Mouse (Mus musculus): ENCODE results near the gene Ttc26. TPM values are rescaled to one million over a fixed set of nuclear protein-coding genes. Genes with fewer than 3 reads are reported as not detected.
"Not testable (repeated sequence)": the region's sequence is repeated elsewhere in the genome, so short reads cannot be mapped to it uniquely, and the experiment has no call there.

The Ttc26 gene
- polyA plus RNA-seq, 1 experiment from 2014 or later = 1.0 TPM

GRCm38 (mm10) chr6:38356661-38357433, 24.4 kb upstream of the Ttc26 start:
- not testable (repeated sequence) for DNase-seq (ENCODE audit: low spot score)

GRCm38 (mm10) chr6:38357603-38358252, 23.5 kb upstream of the Ttc26 start:
- DNase-seq (ENCODE audit: low spot score) = no peak

GRCm38 (mm10) chr6:38358253-38359027, 22.8 kb upstream of the Ttc26 start:
- no peak for DNase-seq (ENCODE audit: low spot score)

- DNase-seq (ENCODE audit: low spot score) = not testable (repeated sequence)
These were observed 22.1 kb upstream of the Ttc26 start for GRCm38 (mm10) chr6:38359044-38359735.

- peak; percentile 61 for DNase-seq (ENCODE audit: low spot score)
These were observed 21.4 kb upstream of the Ttc26 start for GRCm38 (mm10) chr6:38359736-38360499.

GRCm38 (mm10) chr6:38361065-38361464, 20.2 kb upstream of the Ttc26 start:
- DNase-seq (ENCODE audit: low spot score) = no peak

GRCm38 (mm10) chr6:38361937-38362336, 19.3 kb upstream of the Ttc26 start:
- no peak for DNase-seq (ENCODE audit: low spot score)

GRCm38 (mm10) chr6:38363370-38363769, 17.9 kb upstream of the Ttc26 start:
- no peak for DNase-seq (ENCODE audit: low spot score)

GRCm38 (mm10) chr6:38364121-38364520, 17.1 kb upstream of the Ttc26 start:
- no peak for DNase-seq (ENCODE audit: low spot score)

GRCm38 (mm10) chr6:38369945-38370344, 11.3 kb upstream of the Ttc26 start:
- DNase-seq (ENCODE audit: low spot score) = no peak

- no peak for DNase-seq (ENCODE audit: low spot score)
These were observed 7.0 kb upstream of the Ttc26 start for GRCm38 (mm10) chr6:38374271-38374670.

- no peak for DNase-seq (ENCODE audit: low spot score)
These were observed 523 bp upstream of the Ttc26 start for GRCm38 (mm10) chr6:38380764-38381128.

- DNase-seq (ENCODE audit: low spot score) = peak; percentile 55
These were observed 8.4 kb downstream of the Ttc26 start for GRCm38 (mm10) chr6:38389671-38390070.

GRCm38 (mm10) chr6:38432457-38432856, 51.2 kb downstream of the Ttc26 start:
- DNase-seq (ENCODE audit: low spot score) = not testable (repeated sequence)

GRCm38 (mm10) chr6:38433261-38434033, 52.2 kb downstream of the Ttc26 start, which contains the start of gene Ubn2:
Gene Ubn2 (plus strand): TSS chr6:38433950.
- peak; percentile 100 for DNase-seq (ENCODE audit: low spot score)

GRCm38 (mm10) chr6:38434055-38435023, 53.1 kb downstream of the Ttc26 start:
- peak; percentile 42 for DNase-seq (ENCODE audit: low spot score)

- no peak for DNase-seq (ENCODE audit: low spot score)
These were observed 62.6 kb downstream of the Ttc26 start for GRCm38 (mm10) chr6:38443842-38444241.

GRCm38 (mm10) chr6:38448295-38448694, 67.0 kb downstream of the Ttc26 start:
- DNase-seq (ENCODE audit: low spot score) = no peak

- no peak for DNase-seq (ENCODE audit: low spot score)
These were observed 71.8 kb downstream of the Ttc26 start for GRCm38 (mm10) chr6:38453049-38453448.

Data from thymus, postnatal 0 days (tissue).